Mouse (Mus musculus): ENCODE measurements around the gene Fmo5.

DNA sequence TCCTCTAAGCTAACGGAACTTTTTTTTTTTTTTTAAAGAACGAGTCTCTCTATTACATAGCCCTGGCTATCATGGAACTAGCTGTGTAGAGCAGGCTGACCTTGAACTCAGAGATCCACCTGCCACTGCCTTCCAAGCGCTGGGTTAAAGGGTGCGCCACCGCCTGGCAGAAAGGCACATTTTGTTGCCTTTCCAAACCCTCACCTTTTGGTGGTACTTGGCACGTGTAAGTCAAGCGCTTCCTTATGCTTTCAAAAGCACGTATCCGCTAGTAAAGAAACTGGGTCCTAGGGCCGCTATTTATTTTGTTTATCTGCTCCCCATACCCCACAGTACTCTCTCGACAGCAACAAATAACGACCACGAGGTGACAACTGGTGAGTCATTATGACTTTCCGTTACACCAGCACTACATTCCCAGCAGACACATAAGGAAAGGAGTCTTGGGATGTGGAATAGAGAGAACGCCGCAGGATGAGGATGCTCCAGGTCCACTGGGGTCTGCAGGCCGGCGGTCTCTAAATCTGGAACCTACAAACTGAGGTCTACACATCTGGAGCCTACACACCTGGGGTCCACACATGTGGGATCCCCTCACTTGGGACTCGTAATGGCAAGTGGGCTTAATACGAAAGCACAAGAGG is 19.3 kb upstream of the Fmo5 start:
- peak; percentile 53 for TF ChIP-seq CTCF (conservative IDR thresholded peaks at IDR 0.05; ENCODE audit: insufficient read depth, insufficient read length, low read depth, low read length)
- no peak for TF ChIP-seq POLR2A (IDR thresholded peaks at IDR 0.05; ENCODE audit: low read depth, low read length)

All from kidney, adult 2 months (tissue).